Comparison of ENCODE assay signal across 23 mouse cellular contexts in genomic region chr10:61305928-61306590, GRCm38 (mm10). TPM values are rescaled to one million over a fixed set of nuclear protein-coding genes. Genes with fewer than 3 reads are reported as not detected.
DNase-seq lines count a peak whose midpoint lies in the region; ATAC-seq and TF ChIP-seq lines count a peak whose summit lies in the region.
"Had no signal": no experiment of that assay in that cellular context is flagged by ENCODE, and none has a peak within 500 bp of the region (broad histone marks: within the 10 kb centered on the region; RNA-seq: fewer than 3 reads in every experiment).

No protein-coding gene starts in this region.

- no peak overlapping the region for H3K9ac ChIP-seq in MEL (ENCODE audit: control insufficient read depth, low read depth, low read length, poor library complexity, severe bottlenecking)
- H3K9ac ChIP-seq: heart, embryonic 12.5 days; liver, postnatal 0 days; midbrain, embryonic 13.5 days had no signal

- no peak for TF ChIP-seq EP300 in MEL (IDR thresholded peaks at IDR 0.05; ENCODE audit: low read depth in 1 of 2, low read length in 2 of 2)

- no peaks in the 10 kb centered on the region for H3K9me3 ChIP-seq in MEL (replicated peaks; ENCODE audit: insufficient read depth, low read length)
- H3K9me3 ChIP-seq: heart, embryonic 12.5 days; midbrain, embryonic 13.5 days had no signal

- TF ChIP-seq CTCF in MEL (IDR thresholded peaks at IDR 0.05 in 2 of 3, conservative IDR thresholded peaks at IDR 0.05 in 1 of 3; ENCODE audit: control insufficient read depth in 1 of 3, insufficient read depth in 1 of 3, low read depth in 2 of 3, low read length in 3 of 3, poor library complexity in 1 of 3, severe bottlenecking in 1 of 3), result no peak

- H3K27ac ChIP-seq in MEL (ENCODE audit: control insufficient read depth, low read depth, low read length), result no peak overlapping the region
- H3K27ac ChIP-seq: midbrain, embryonic 13.5 days; stomach, postnatal 0 days had no signal

- no peaks in the 10 kb centered on the region for H3K36me3 ChIP-seq in MEL (ENCODE audit: control insufficient read depth in 1 of 2, insufficient read depth in 2 of 2, low read length in 2 of 2)
- H3K36me3 ChIP-seq: heart, embryonic 12.5 days; midbrain, embryonic 13.5 days had no signal

- H3K79me2 ChIP-seq in MEL (ENCODE audit: control insufficient read depth, insufficient read depth, low read length, poor library complexity), result no peaks in the 10 kb centered on the region

- H3K4me1 ChIP-seq in MEL (ENCODE audit: control insufficient read depth in 1 of 2, insufficient read depth in 2 of 2, low read length in 2 of 2), result no peaks in the 10 kb centered on the region
- H3K4me1 ChIP-seq: midbrain, embryonic 13.5 days had no signal

- DNase-seq in CD4-positive helper T cell, adult 2 months (ENCODE audit: low read depth, low spot score), result peak; percentile 72
- peak; percentile 9 for DNase-seq in MEL (ENCODE audit: low read depth, low spot score)
- DNase-seq in thymus, postnatal 0 days (ENCODE audit: low spot score), result peak; percentile 59
- no peak for DNase-seq in adrenal gland, postnatal 14 days
- DNase-seq in right cerebral cortex, postnatal 10 days (ENCODE audit: low spot score in 2 of 2), result no peak
- DNase-seq in lung, adult 18-20 months, result no peak
- DNase-seq: adrenal gland, postnatal 25 days; cerebellum, adult 8-10 months; heart, postnatal 36 days; kidney, adult 9 months; kidney, postnatal 4 days; liver; liver, postnatal 0 days; lung, postnatal 36 days; right cerebral cortex, adult 18-20 months had no signal

- no peak overlapping the region for H3K4me3 ChIP-seq in MEL (ENCODE audit: control insufficient read depth in 1 of 2, insufficient read depth in 1 of 2, low read depth in 2 of 2, low read length in 2 of 2)
- H3K4me3 ChIP-seq: heart, embryonic 12.5 days; midbrain, embryonic 13.5 days had no signal

- H3K27me3 ChIP-seq in MEL (ENCODE audit: control insufficient read depth in 1 of 2, insufficient read depth in 2 of 2, low read length in 2 of 2), result no peaks in the 10 kb centered on the region
- H3K27me3 ChIP-seq: heart, embryonic 12.5 days; midbrain, embryonic 13.5 days had no signal

- TF ChIP-seq POLR2A in MEL (IDR thresholded peaks at IDR 0.05; ENCODE audit: control insufficient read depth in 1 of 2, insufficient read depth in 1 of 2, low read depth in 1 of 2, low read length in 2 of 2, poor library complexity in 1 of 2), result no peak

- no peak for TF ChIP-seq RAD21 in MEL (IDR thresholded peaks at IDR 0.05; ENCODE audit: low read depth, low read length)

- peak; percentile 52 for ATAC-seq in inflammation-experienced regulatory T-cells, adult 6 months
- ATAC-seq: forebrain, embryonic 14.5 days; liver, postnatal 0 days; midbrain, embryonic 13.5 days had no signal

TF ChIP-seq in MEL, 35 proteins besides CTCF, POLR2A, EP300 and RAD21:
- TF ChIP-seq SIN3A (IDR thresholded peaks at IDR 0.05; ENCODE audit: low read length) (no peak), TAL1 (IDR thresholded peaks at IDR 0.05; ENCODE audit: low read length) (peak; percentile 8; the same call in 1 of the 2 replicates)

RNA-seq across cellular contexts. Expression of gene Prf1, which starts 8.4 kb away (rescaled TPM):
- total RNA-seq in MEL (2012; rRNA removed), result not detected in 2 replicates
- under 1 TPM in 1 of 2 experiments, not detected in 1; 0.04 TPM for polyA plus RNA-seq in MEL (2012; ENCODE audit: insufficient read depth in 1 of 2, insufficient read length in 2 of 2, low read depth in 1 of 2, low replicate concordance in 2 of 2, missing spikeins in 1 of 2)
- polyA plus RNA-seq in inflammation-experienced regulatory T-cells, adult 6 months (2017; shearing (Covaris generic)), result 10 to 100 TPM in 1 of 3 experiments, 1 to 10 TPM in 2; 5.3 to 31.6 (median 6.0) TPM
- polyA plus RNA-seq in thymus, postnatal 0 days (2015; fragmentation: Nextera tagmentation; extraction: Ambion mirVana), result 3.1 and 3.6 TPM in 2 replicates
- total RNA-seq in adrenal gland, postnatal 14 days (2021), result 0.22 and 0.26 TPM in 2 replicates
- total RNA-seq: layer of hippocampus, postnatal 25 days; left cerebral cortex, postnatal 36 days had no signal
- polyA plus RNA-seq: C2C12; forebrain, embryonic 14.5 days; heart, embryonic 12.5 days; midbrain, embryonic 13.5 days; stomach, postnatal 0 days had no signal

RNA-seq across cellular contexts. Expression of gene Adamts14, which starts 32.8 kb away (rescaled TPM):
- total RNA-seq in MEL (2012; rRNA removed), result not detected in 2 replicates
- not detected for polyA plus RNA-seq in MEL (2012; ENCODE audit: insufficient read depth in 1 of 2, insufficient read length in 2 of 2, low read depth in 1 of 2, low replicate concordance in 2 of 2, missing spikeins in 1 of 2)
- not detected for polyA plus RNA-seq in inflammation-experienced regulatory T-cells, adult 6 months (2017; shearing (Covaris generic))
- 0.31 and 0.49 TPM in 2 replicates for polyA plus RNA-seq in thymus, postnatal 0 days (2015; fragmentation: Nextera tagmentation; extraction: Ambion mirVana)
- total RNA-seq in adrenal gland, postnatal 14 days (2021), result 3.0 and 3.1 TPM in 2 replicates

Comparison
In these comparisons a context has a peak if more than half of its experiments do, and no peak if none do; other contexts are left out.
1. DNase-seq: peak in CD4-positive helper T cell, adult 2 months (single experiment), MEL (single experiment) and thymus, postnatal 0 days (single experiment); none in adrenal gland, postnatal 14 days (single experiment), right cerebral cortex, postnatal 10 days (0 of 2) and lung, adult 18-20 months (0 of 2).